In the genomic region with DNA sequence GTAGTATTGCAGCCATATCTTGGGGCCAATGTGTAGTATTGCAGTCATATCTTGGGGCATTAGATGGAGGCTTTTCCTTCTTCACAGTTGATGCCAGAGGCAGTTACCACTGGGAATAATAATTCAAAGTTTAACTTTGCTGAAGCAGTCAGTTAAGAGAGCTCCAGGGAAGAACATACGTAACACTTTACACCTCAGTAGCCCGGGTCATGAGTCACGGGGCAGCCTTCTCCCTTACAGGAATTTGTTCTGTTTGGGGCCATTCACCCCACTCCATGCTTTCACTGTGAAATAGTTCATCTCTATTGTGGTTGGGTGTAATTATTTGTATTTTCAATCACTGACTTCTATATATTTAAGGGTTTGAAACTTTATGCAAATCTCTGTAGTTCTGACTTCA, we compare ENCODE assay signal across 23 mouse cellular contexts. TPM values are rescaled to one million over a fixed set of nuclear protein-coding genes. Genes with fewer than 3 reads are reported as not detected.
DNase-seq lines count a peak whose midpoint lies in the region; ATAC-seq and TF ChIP-seq lines count a peak whose summit lies in the region.
"Had no signal": no experiment of that assay in that cellular context is flagged by ENCODE, and none has a peak within 500 bp of the region (broad histone marks: within the 10 kb centered on the region; RNA-seq: fewer than 3 reads in every experiment).

No protein-coding gene starts in this region.

- H3K36me3 ChIP-seq in kidney, embryonic 15.5 days: no peaks in the 10 kb centered on the region
- H3K36me3 ChIP-seq in kidney, postnatal 0 days (ENCODE audit: insufficient read depth, low read length): no peaks in the 10 kb centered on the region
- H3K36me3 ChIP-seq: forebrain, embryonic 10.5 days; heart, embryonic 10.5 days; heart, embryonic 13.5 days had no signal

- H3K9ac ChIP-seq in kidney, embryonic 15.5 days: no peak overlapping the region
- H3K9ac ChIP-seq in kidney, postnatal 0 days (ENCODE audit: low read depth, low read length): no peak overlapping the region
- H3K9ac ChIP-seq: forebrain, embryonic 13.5 days; heart, embryonic 13.5 days had no signal

- H3K27me3 ChIP-seq in kidney, embryonic 15.5 days: no peaks in the 10 kb centered on the region
- no peaks in the 10 kb centered on the region for H3K27me3 ChIP-seq in kidney, postnatal 0 days (ENCODE audit: insufficient read depth, low read length)
- H3K27me3 ChIP-seq: forebrain, embryonic 13.5 days; heart, embryonic 13.5 days had no signal

- no peak overlapping the region for H3K4me2 ChIP-seq in kidney, embryonic 15.5 days
- no peak overlapping the region for H3K4me2 ChIP-seq in kidney, postnatal 0 days (ENCODE audit: low read length)
- H3K4me2 ChIP-seq: forebrain, embryonic 13.5 days; heart, embryonic 13.5 days had no signal

- H3K4me1 ChIP-seq in kidney, embryonic 15.5 days: no peaks in the 10 kb centered on the region
- no peaks in the 10 kb centered on the region for H3K4me1 ChIP-seq in kidney, postnatal 0 days (replicated peaks; ENCODE audit: insufficient read depth, low read length)
- no peaks in the 10 kb centered on the region for H3K4me1 ChIP-seq in lung, adult 2 months (ENCODE audit: control insufficient read depth, insufficient read depth, low read length)
- H3K4me1 ChIP-seq: forebrain, embryonic 10.5 days; forebrain, embryonic 13.5 days; heart, embryonic 10.5 days had no signal

- WGBS in kidney, embryonic 15.5 days: 64% methylated on average over 3 of the region's 3 CpGs
- WGBS in kidney, postnatal 0 days: 61% methylated on average over 3 of the region's 3 CpGs
- WGBS in lung, adult 2 months: 89% methylated on average over 3 of the region's 3 CpGs

- no peak overlapping the region for H3K27ac ChIP-seq in kidney, embryonic 15.5 days
- H3K27ac ChIP-seq in kidney, postnatal 0 days: no peak overlapping the region
- H3K27ac ChIP-seq: forebrain, embryonic 10.5 days; forebrain, embryonic 13.5 days; heart, adult 2 months; heart, embryonic 10.5 days; heart, embryonic 13.5 days had no signal

- peak; percentile 60 for DNase-seq in kidney, adult 11 months
- DNase-seq in kidney, adult 8-10 months: peak; percentile 69 to 71
- peak; percentile 22 for DNase-seq in kidney, postnatal 0 days (ENCODE audit: low spot score)
- DNase-seq in kidney, postnatal 25 days: peak; percentile 57 to 83
- DNase-seq in left cerebral cortex, adult 9 months (ENCODE audit: low spot score in 2 of 2): no peak
- DNase-seq in lung, adult 2 months: no peak
- DNase-seq: adrenal gland, postnatal 10 days; adrenal gland, postnatal 36 days; cerebellum, adult 18-20 months; cerebellum, adult 9-10 months; cerebellum, postnatal 14 days; gastrocnemius, postnatal 10 days; gastrocnemius, postnatal 36 days; heart, adult 2 months; heart, postnatal 14 days; heart, postnatal 4 days had no signal

- ATAC-seq in kidney, embryonic 15.5 days (replicated peaks; ENCODE audit: low FRiP score): no peak
- ATAC-seq in kidney, postnatal 0 days (replicated peaks; ENCODE audit: low FRiP score, low read depth): peak; percentile 63; the same call in 1 of the 2 replicates
- no peak for ATAC-seq in monocyte, adult 5-6 weeks (replicated peaks; ENCODE audit: insufficient number of reproducible peaks, low FRiP score, low TSS enrichment, poor library complexity, severe bottlenecking)
- ATAC-seq: forebrain, embryonic 13.5 days; forebrain, embryonic 16.5 days had no signal

- H3K9me3 ChIP-seq in kidney, embryonic 15.5 days (replicated peaks): no peaks in the 10 kb centered on the region
- H3K9me3 ChIP-seq in kidney, postnatal 0 days (replicated peaks; ENCODE audit: low read length): no peaks in the 10 kb centered on the region
- H3K9me3 ChIP-seq: forebrain, embryonic 10.5 days; forebrain, embryonic 13.5 days; heart, embryonic 10.5 days; heart, embryonic 13.5 days had no signal

- H3K4me3 ChIP-seq in kidney, embryonic 15.5 days (replicated peaks): no peak overlapping the region
- no peak overlapping the region for H3K4me3 ChIP-seq in kidney, postnatal 0 days (replicated peaks; ENCODE audit: low read depth, low read length)
- no peak overlapping the region for H3K4me3 ChIP-seq in lung, adult 2 months (replicated peaks; ENCODE audit: extremely low read depth, low read depth, low read length)
- H3K4me3 ChIP-seq: forebrain, embryonic 10.5 days; forebrain, embryonic 13.5 days; heart, adult 2 months; heart, embryonic 10.5 days; heart, embryonic 13.5 days had no signal

- no peak for TF ChIP-seq CTCF in kidney, postnatal 0 days (IDR thresholded peaks at IDR 0.05; ENCODE audit: low read depth)
- no peak for TF ChIP-seq CTCF in lung, adult 2 months (IDR thresholded peaks at IDR 0.05; ENCODE audit: insufficient read depth, low read length)

- TF ChIP-seq POLR2A in lung, adult 2 months (IDR thresholded peaks at IDR 0.05; ENCODE audit: borderline replicate concordance, extremely low read depth, low read depth, low read length): no peak

RNA-seq across cellular contexts. Expression of a gene that starts 11.1 kb away (rescaled TPM):
- 64.9 and 527 TPM in 2 replicates for polyA plus RNA-seq in kidney, embryonic 15.5 days (2015; fragmentation: Nextera tagmentation; extraction: Ambion mirVana)
- 1,587 and 1,767 TPM in 2 replicates for polyA plus RNA-seq in kidney, postnatal 0 days (2015; fragmentation: Nextera tagmentation; extraction: Ambion mirVana)
- polyA plus RNA-seq in lung, adult 2 months (2012; rRNA removed): 54.9 and 134 TPM in 2 replicates
- total RNA-seq in monocyte, adult 5-6 weeks (2017): 1.5 to 1.9 TPM (median 1.9 TPM) in 3 replicates

RNA-seq across cellular contexts. Expression of a gene that starts 35.4 kb away (rescaled TPM):
- 16.5 and 18.5 TPM in 2 replicates for polyA plus RNA-seq in kidney, embryonic 15.5 days (2015; fragmentation: Nextera tagmentation; extraction: Ambion mirVana)
- polyA plus RNA-seq in kidney, postnatal 0 days (2015; fragmentation: Nextera tagmentation; extraction: Ambion mirVana): 16.9 and 17.4 TPM in 2 replicates
- 38.8 and 48.5 TPM in 2 replicates for polyA plus RNA-seq in lung, adult 2 months (2012; rRNA removed)
- total RNA-seq in monocyte, adult 5-6 weeks (2017): 2.5 to 5.6 TPM (median 4.1 TPM) in 3 replicates

Comparison
In these comparisons a context has a peak if more than half of its experiments do, and no peak if none do; other contexts are left out.
1. DNase-seq: peak in kidney, adult 11 months (single experiment), kidney, adult 8-10 months (2 of 2), kidney, postnatal 0 days (single experiment) and kidney, postnatal 25 days (2 of 2); none in left cerebral cortex, adult 9 months (0 of 2) and lung, adult 2 months (single experiment).